In genomic region chr13:24144141-24144540, GRCm38 (mm10) we compare ENCODE assay signal across 11 mouse cellular contexts.
DNase-seq lines count a peak whose midpoint lies in the region; ATAC-seq and TF ChIP-seq lines count a peak whose summit lies in the region.
"Had no signal": no experiment of that assay in that cellular context is flagged by ENCODE, and none has a peak within 500 bp of the region (broad histone marks: within the 10 kb centered on the region; RNA-seq: fewer than 3 reads in every experiment).

No protein-coding gene starts in this region.

- intact Hi-C loops in heart, postnatal 36 days (cut with DNase I): no loop called here

- H3K4me1 ChIP-seq in kidney, adult 2 months (ENCODE audit: control insufficient read depth, insufficient read depth, low read length): no peaks in the 10 kb centered on the region
- H3K4me1 ChIP-seq: hindbrain, embryonic 12.5 days; midbrain, embryonic 12.5 days had no signal

- H3K36me3 ChIP-seq in kidney, adult 2 months (ENCODE audit: control insufficient read depth, insufficient read depth, low read length): no peaks in the 10 kb centered on the region; the same call in 1 of the 2 replicates
- H3K36me3 ChIP-seq: hindbrain, embryonic 12.5 days; midbrain, embryonic 12.5 days had no signal

- peak; percentile 37 for DNase-seq in kidney, adult 2 months
- no peak for DNase-seq in kidney, postnatal 10 days
- DNase-seq in NIH3T3 (ENCODE audit: low read depth): peak; percentile 8
- peak; percentile 20 for DNase-seq in adrenal gland, postnatal 25 days
- DNase-seq in heart, postnatal 36 days: peak; percentile 7 to 11
- no peak for DNase-seq in embryo, embryonic 10.5 days (ENCODE audit: low spot score)
- DNase-seq: gastrocnemius, postnatal 10 days; thymus, adult 18-20 months had no signal

- TF ChIP-seq POLR2A in kidney, adult 2 months (IDR thresholded peaks at IDR 0.05; ENCODE audit: low read depth, low read length): no peak

- TF ChIP-seq CTCF in kidney, adult 2 months (conservative IDR thresholded peaks at IDR 0.05; ENCODE audit: insufficient read depth, insufficient read length, low read depth, low read length): no peak

- 28% methylated on average over 2 of the region's 2 CpGs for WGBS in kidney, adult 2 months

- no peak overlapping the region for H3K4me3 ChIP-seq in kidney, adult 2 months (ENCODE audit: insufficient read depth, low read depth, low read length)
- H3K4me3 ChIP-seq: hindbrain, embryonic 12.5 days; midbrain, embryonic 12.5 days had no signal

- ATAC-seq in CD4-positive, CD25-positive, alpha-beta regulatory T cell, adult 4 months: no peak

- no peaks in the 10 kb centered on the region for H3K27me3 ChIP-seq in kidney, adult 2 months (replicated peaks; ENCODE audit: control insufficient read depth, insufficient read depth, low read length)
- H3K27me3 ChIP-seq: hindbrain, embryonic 12.5 days; midbrain, embryonic 12.5 days had no signal

- no peak overlapping the region for H3K27ac ChIP-seq in kidney, adult 2 months (ENCODE audit: insufficient read depth, low read depth, low read length)
- H3K27ac ChIP-seq: hindbrain, embryonic 12.5 days; midbrain, embryonic 12.5 days had no signal

Comparison
In these comparisons a context has a peak if more than half of its experiments do, and no peak if none do; other contexts are left out.
1. DNase-seq: peak in kidney, adult 2 months (single experiment), NIH3T3 (single experiment), adrenal gland, postnatal 25 days (single experiment) and heart, postnatal 36 days (2 of 2); none in kidney, postnatal 10 days (single experiment) and embryo, embryonic 10.5 days (single experiment).